In genomic region chr4:105196993-105197765, GRCm38 (mm10) we compare ENCODE assay signal across 33 mouse cellular contexts. TPM values are rescaled to one million over a fixed set of nuclear protein-coding genes. Genes with fewer than 3 reads are reported as not detected.
DNase-seq lines count a peak whose midpoint lies in the region; ATAC-seq and TF ChIP-seq lines count a peak whose summit lies in the region.
"Had no signal": no experiment of that assay in that cellular context is flagged by ENCODE, and none has a peak within 500 bp of the region (broad histone marks: within the 10 kb centered on the region; RNA-seq: fewer than 3 reads in every experiment).

No protein-coding gene starts in this region.

- intact Hi-C loops in gastrocnemius, adult 2 months (cut with DNase I) = no loop called here
- intact Hi-C loops in gastrocnemius, postnatal 36 days (cut with DNase I) = no loop called here

- no peak overlapping the region for H3K4me3 ChIP-seq in embryonic facial prominence, embryonic 14.5 days (ENCODE audit: low read depth, low read length)
- H3K4me3 ChIP-seq in embryonic facial prominence, embryonic 10.5 days = no peak overlapping the region
- H3K4me3 ChIP-seq in gastrocnemius, adult 2 months = no peak overlapping the region
- no peak overlapping the region for H3K4me3 ChIP-seq in intestine, embryonic 16.5 days (ENCODE audit: low read length)
- H3K4me3 ChIP-seq in liver, embryonic 12.5 days = no peak overlapping the region
- H3K4me3 ChIP-seq: embryonic facial prominence, embryonic 13.5 days; erythroblast, embryonic 14.5 days; heart, adult 2 months; heart, embryonic 12.5 days; liver, embryonic 15.5 days; neural tube, embryonic 12.5 days had no signal

- no peak for ATAC-seq in embryonic facial prominence, embryonic 14.5 days (ENCODE audit: low read depth)
- peak; percentile 51 for ATAC-seq in intestine, embryonic 16.5 days
- ATAC-seq in liver, embryonic 12.5 days = no peak
- ATAC-seq: activated CD4-positive, CD25-positive, alpha-beta regulatory T cell, adult 4 months; midbrain, embryonic 16.5 days had no signal

- no peak overlapping the region for H3K9ac ChIP-seq in embryonic facial prominence, embryonic 14.5 days (ENCODE audit: low read depth, low read length)
- H3K9ac ChIP-seq in intestine, embryonic 16.5 days (ENCODE audit: low read depth, low read length) = no peak overlapping the region
- H3K9ac ChIP-seq in liver, embryonic 12.5 days = no peak overlapping the region
- H3K9ac ChIP-seq: embryonic facial prominence, embryonic 13.5 days; heart, embryonic 12.5 days; hindbrain, embryonic 14.5 days; liver, embryonic 15.5 days; lung, embryonic 14.5 days; neural tube, embryonic 12.5 days had no signal

- H3K4me2 ChIP-seq in embryonic facial prominence, embryonic 14.5 days (ENCODE audit: low read depth, low read length) = no peak overlapping the region
- H3K4me2 ChIP-seq in intestine, embryonic 16.5 days (ENCODE audit: low read depth, low read length) = no peak overlapping the region
- H3K4me2 ChIP-seq in liver, embryonic 12.5 days = no peak overlapping the region
- H3K4me2 ChIP-seq: embryonic facial prominence, embryonic 13.5 days; heart, embryonic 12.5 days; hindbrain, embryonic 14.5 days; liver, embryonic 15.5 days; lung, embryonic 14.5 days; midbrain, embryonic 11.5 days; neural tube, embryonic 12.5 days had no signal

- peak; percentile 40 for DNase-seq in embryonic facial prominence, embryonic 14.5 days (ENCODE audit: low spot score)
- no peak for DNase-seq in embryonic facial prominence, embryonic 10.5 days (ENCODE audit: low spot score)
- no peak for DNase-seq in gastrocnemius, adult 2 months
- DNase-seq in gastrocnemius, postnatal 36 days = no peak
- DNase-seq in telencephalon, adult 2 months (ENCODE audit: low read depth, low spot score) = peak; percentile 3
- DNase-seq in lung, postnatal 10 days = no peak
- DNase-seq: adrenal gland, adult 2 months; cerebellum, adult 11 months; cerebellum, adult 9-10 months; cerebellum, postnatal 36 days; gastrocnemius, postnatal 25 days; heart, adult 2 months; heart, postnatal 4 days; kidney, adult 2 months; layer of hippocampus, adult 9-11 months; liver; lung, embryonic 14.5 days; right cerebral cortex, adult 18-20 months; right cerebral cortex, postnatal 4 days; thymus, postnatal 14 days had no signal

- peaks cover 34% of the 10 kb centered on the region for H3K4me1 ChIP-seq in embryonic facial prominence, embryonic 14.5 days (ENCODE audit: control insufficient read depth, insufficient read depth, low read length)
- peaks cover 73% of the 10 kb centered on the region for H3K4me1 ChIP-seq in embryonic facial prominence, embryonic 10.5 days
- peaks cover 26% of the 10 kb centered on the region for H3K4me1 ChIP-seq in intestine, embryonic 16.5 days (ENCODE audit: control insufficient read depth, insufficient read depth, low read length)
- H3K4me1 ChIP-seq in liver, embryonic 12.5 days = peaks cover 8% of the 10 kb centered on the region; the same call in 1 of the 2 replicates
- H3K4me1 ChIP-seq: liver, embryonic 15.5 days had no signal

- peaks cover 51% of the 10 kb centered on the region for H3K36me3 ChIP-seq in embryonic facial prominence, embryonic 14.5 days (ENCODE audit: control insufficient read depth, insufficient read depth, low read length)
- H3K36me3 ChIP-seq in embryonic facial prominence, embryonic 10.5 days (replicated peaks) = peaks cover 63% of the 10 kb centered on the region
- no peaks in the 10 kb centered on the region for H3K36me3 ChIP-seq in intestine, embryonic 16.5 days (ENCODE audit: control insufficient read depth, insufficient read depth, low read length)
- H3K36me3 ChIP-seq in liver, embryonic 12.5 days = peaks cover 5% of the 10 kb centered on the region; the same call in 1 of the 2 replicates
- H3K36me3 ChIP-seq: liver, embryonic 15.5 days had no signal

- WGBS in embryonic facial prominence, embryonic 14.5 days = 69% methylated on average over 9 of the region's 9 CpGs
- WGBS in embryonic facial prominence, embryonic 10.5 days = 78% methylated on average over 9 of the region's 9 CpGs
- WGBS in intestine, embryonic 16.5 days = 66% methylated on average over 9 of the region's 9 CpGs
- WGBS in liver, embryonic 12.5 days (ENCODE audit: insufficient replicate concordance) = 74% methylated on average over 9 of the region's 9 CpGs

- H3K27me3 ChIP-seq in embryonic facial prominence, embryonic 14.5 days (replicated peaks; ENCODE audit: control insufficient read depth, insufficient read depth, low read length) = no peaks in the 10 kb centered on the region
- H3K27me3 ChIP-seq in embryonic facial prominence, embryonic 10.5 days (replicated peaks; ENCODE audit: low read depth, poor library complexity, severe bottlenecking) = no peaks in the 10 kb centered on the region
- H3K27me3 ChIP-seq in intestine, embryonic 16.5 days (replicated peaks; ENCODE audit: control insufficient read depth, insufficient read depth, low read length) = no peaks in the 10 kb centered on the region
- H3K27me3 ChIP-seq in liver, embryonic 12.5 days (replicated peaks) = no peaks in the 10 kb centered on the region
- H3K27me3 ChIP-seq: CH12.LX; embryonic facial prominence, embryonic 13.5 days; heart, embryonic 12.5 days; liver, embryonic 15.5 days; neural tube, embryonic 12.5 days had no signal

- H3K9me3 ChIP-seq in embryonic facial prominence, embryonic 14.5 days (ENCODE audit: control insufficient read depth, low read length) = no peaks in the 10 kb centered on the region
- no peaks in the 10 kb centered on the region for H3K9me3 ChIP-seq in embryonic facial prominence, embryonic 10.5 days
- H3K9me3 ChIP-seq in intestine, embryonic 16.5 days (ENCODE audit: control insufficient read depth, low read length) = no peaks in the 10 kb centered on the region
- no peaks in the 10 kb centered on the region for H3K9me3 ChIP-seq in liver, embryonic 12.5 days (replicated peaks)
- H3K9me3 ChIP-seq: embryonic facial prominence, embryonic 13.5 days; heart, embryonic 12.5 days; liver, embryonic 15.5 days; neural tube, embryonic 12.5 days had no signal

- H3K27ac ChIP-seq in embryonic facial prominence, embryonic 14.5 days (replicated peaks; ENCODE audit: low read depth, low read length) = no peak overlapping the region
- no peak overlapping the region for H3K27ac ChIP-seq in embryonic facial prominence, embryonic 10.5 days (replicated peaks)
- peak overlapping the region; percentile 20; the same call in 1 of the 2 replicates for H3K27ac ChIP-seq in gastrocnemius, adult 2 months
- peak overlapping the region; percentile 35; the same call in 1 of the 2 replicates for H3K27ac ChIP-seq in intestine, embryonic 16.5 days (ENCODE audit: low read length)
- no peak overlapping the region for H3K27ac ChIP-seq in liver, embryonic 12.5 days
- H3K27ac ChIP-seq: embryonic facial prominence, embryonic 13.5 days; heart, adult 2 months; hindbrain, embryonic 14.5 days; liver, embryonic 15.5 days; neural tube, embryonic 12.5 days had no signal

- TF ChIP-seq CTCF in gastrocnemius, adult 2 months (IDR thresholded peaks at IDR 0.05) = no peak

RNA-seq across cellular contexts. Expression of gene Plpp3, which starts 40.0 kb away (rescaled TPM):
- 107 and 123 TPM in 2 replicates for polyA plus RNA-seq in embryonic facial prominence, embryonic 14.5 days (2014; fragmentation: Nextera tagmentation; extraction: Ambion mirVana)
- polyA plus RNA-seq in embryonic facial prominence, embryonic 10.5 days (2016; fragmentation: Nextera tagmentation; extraction: Ambion mirVana) = 67.6 and 77.1 TPM in 2 replicates
- 10 to 100 TPM; 45.8 to 69.1 TPM for total RNA-seq in gastrocnemius, adult 2 months (2021)
- 10 to 100 TPM; 43.9 to 45.4 TPM for total RNA-seq in gastrocnemius, postnatal 36 days (2021)
- polyA plus RNA-seq in intestine, embryonic 16.5 days (2015; fragmentation: Nextera tagmentation; extraction: Ambion mirVana) = 46.0 and 48.4 TPM in 2 replicates
- polyA plus RNA-seq in liver, embryonic 12.5 days (2016; fragmentation: Nextera tagmentation; extraction: Ambion mirVana) = 14.5 and 15.6 TPM in 2 replicates
- total RNA-seq: megakaryocyte progenitor cell, adult 5-6 weeks had no signal
- polyA plus RNA-seq: activated CD4-positive, CD25-positive, alpha-beta regulatory T cell, adult 4 months had no signal

Comparison
In these comparisons a context has a peak if more than half of its experiments do, and no peak if none do; other contexts are left out.
1. DNase-seq: peak in embryonic facial prominence, embryonic 14.5 days (single experiment) and telencephalon, adult 2 months (single experiment); none in embryonic facial prominence, embryonic 10.5 days (single experiment), gastrocnemius, adult 2 months (single experiment), gastrocnemius, postnatal 36 days (0 of 2) and lung, postnatal 10 days (single experiment).
2. H3K27ac ChIP-seq: peak in gastrocnemius, adult 2 months (single experiment) and intestine, embryonic 16.5 days (single experiment); none in embryonic facial prominence, embryonic 14.5 days (single experiment), embryonic facial prominence, embryonic 10.5 days (single experiment) and liver, embryonic 12.5 days (single experiment).